Comparison of ENCODE assay signal across 14 mouse cellular contexts in the genomic region with DNA sequence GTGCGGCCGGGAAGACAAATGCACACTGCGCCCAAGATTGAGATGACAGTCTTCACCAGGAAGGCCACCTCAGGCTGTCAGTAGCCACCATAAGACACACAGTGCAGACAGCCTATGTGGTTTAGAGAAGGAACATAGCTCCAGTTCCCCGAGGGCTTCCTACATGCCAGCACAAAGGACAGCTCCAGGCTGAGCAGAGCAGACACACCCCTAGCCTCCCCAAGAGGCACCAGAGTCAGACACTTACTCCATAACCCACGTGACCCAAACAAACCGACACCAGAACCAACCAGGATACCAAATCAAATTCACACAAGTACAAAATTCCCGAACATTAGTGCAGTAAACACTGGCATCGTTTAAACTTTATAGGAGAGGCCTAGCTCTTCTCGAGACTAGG. TPM values are rescaled to one million over a fixed set of nuclear protein-coding genes. Genes with fewer than 3 reads are reported as not detected.
A peak's percentile ranks its signal among the peaks of the same experiment; 100 is the strongest.
DNase-seq lines count a peak whose midpoint lies in the region; ATAC-seq and TF ChIP-seq lines count a peak whose summit lies in the region.
"Had no signal": no experiment of that assay in that cellular context is flagged by ENCODE, and none has a peak within 500 bp of the region (broad histone marks: within the 10 kb centered on the region; RNA-seq: fewer than 3 reads in every experiment).

No protein-coding gene starts in this region.

- H3K9ac ChIP-seq in heart, embryonic 15.5 days = no peak overlapping the region
- no peak overlapping the region for H3K9ac ChIP-seq in stomach, postnatal 0 days (ENCODE audit: low read length)
- H3K9ac ChIP-seq: embryonic facial prominence, embryonic 12.5 days had no signal

- no peak overlapping the region for H3K4me3 ChIP-seq in heart, embryonic 15.5 days
- H3K4me3 ChIP-seq in testis, adult 2 months (ENCODE audit: control insufficient read depth, low read depth, low read length) = peak overlapping the region; percentile 94
- no peak overlapping the region for H3K4me3 ChIP-seq in stomach, postnatal 0 days (ENCODE audit: low read depth, low read length)
- H3K4me3 ChIP-seq: embryonic facial prominence, embryonic 12.5 days had no signal

- no peak for TF ChIP-seq CTCF in testis, adult 2 months (IDR thresholded peaks at IDR 0.05; ENCODE audit: control insufficient read depth, insufficient read depth, insufficient replicate concordance, low read depth, low read length)
- TF ChIP-seq CTCF in stomach, postnatal 0 days (IDR thresholded peaks at IDR 0.05; ENCODE audit: low read depth) = no peak

- no peak overlapping the region for H3K27ac ChIP-seq in heart, embryonic 15.5 days
- H3K27ac ChIP-seq in testis, adult 2 months (ENCODE audit: control insufficient read depth, insufficient read depth, low read depth, low read length) = peak overlapping the region; percentile 5; the same call in 1 of the 2 replicates
- no peak overlapping the region for H3K27ac ChIP-seq in stomach, postnatal 0 days (replicated peaks)
- H3K27ac ChIP-seq: embryonic facial prominence, embryonic 12.5 days had no signal

- no peak for ATAC-seq in heart, embryonic 15.5 days (replicated peaks; ENCODE audit: insufficient number of reproducible peaks, insufficient read depth, low FRiP score, low read depth)
- no peak for ATAC-seq in stomach, postnatal 0 days (ENCODE audit: low FRiP score, low TSS enrichment)

- intact Hi-C loops in heart, postnatal 25 days (cut with DNase I) = loop anchor here (5.0 kb wide), 1 partner anchor 212 kb away; no protein-coding TSS in a partner anchor

- H3K9me3 ChIP-seq in heart, embryonic 15.5 days (replicated peaks) = no peaks in the 10 kb centered on the region
- H3K9me3 ChIP-seq in stomach, postnatal 0 days (ENCODE audit: control insufficient read depth, low read length) = no peaks in the 10 kb centered on the region
- H3K9me3 ChIP-seq: embryonic facial prominence, embryonic 12.5 days had no signal

- peak; percentile 26 for DNase-seq in cerebellum, adult 9-10 months
- DNase-seq in cerebellum, postnatal 10 days = no peak
- DNase-seq in heart, postnatal 25 days (ENCODE audit: low spot score) = no peak
- no peak for DNase-seq in testis, postnatal 10 days (ENCODE audit: low spot score)
- DNase-seq in stomach, postnatal 0 days (ENCODE audit: low spot score) = no peak
- DNase-seq in adrenal gland, postnatal 14 days = no peak
- DNase-seq: cerebellum, postnatal 25 days; kidney, postnatal 25 days; lung, postnatal 36 days; right cerebral cortex, postnatal 25 days; thymus, postnatal 14 days had no signal

- WGBS in heart, embryonic 15.5 days = 78% methylated on average over 9 of the region's 9 CpGs
- WGBS in stomach, postnatal 0 days = 77% methylated on average over 9 of the region's 9 CpGs

- H3K4me1 ChIP-seq in heart, embryonic 15.5 days (replicated peaks) = peaks cover 48% of the 10 kb centered on the region
- peaks cover 14% of the 10 kb centered on the region for H3K4me1 ChIP-seq in testis, adult 2 months (ENCODE audit: control insufficient read depth, insufficient read depth, low read length)
- peaks cover 8% of the 10 kb centered on the region for H3K4me1 ChIP-seq in stomach, postnatal 0 days (replicated peaks; ENCODE audit: control insufficient read depth, insufficient read depth)

- H3K36me3 ChIP-seq in heart, embryonic 15.5 days = peaks cover 27% of the 10 kb centered on the region
- peaks cover 2% of the 10 kb centered on the region; the same call in 1 of the 2 replicates for H3K36me3 ChIP-seq in testis, adult 2 months (ENCODE audit: control insufficient read depth, insufficient read depth, low read length)
- 0 out of 2 replicates have a peak, but pooled peaks cover 3% of the 10 kb centered on the region for H3K36me3 ChIP-seq in stomach, postnatal 0 days (ENCODE audit: control insufficient read depth, insufficient read depth, low read length)

- H3K4me2 ChIP-seq in heart, embryonic 15.5 days = 0 out of 2 replicates have a peak overlapping the region, but pooled peaks have one; percentile 72
- H3K4me2 ChIP-seq in stomach, postnatal 0 days (replicated peaks; ENCODE audit: low read depth) = 0 out of 2 replicates have a peak overlapping the region, but pooled peaks have one; percentile 8

- no peaks in the 10 kb centered on the region for H3K27me3 ChIP-seq in heart, embryonic 15.5 days
- no peaks in the 10 kb centered on the region for H3K27me3 ChIP-seq in testis, adult 2 months (ENCODE audit: control insufficient read depth, insufficient read depth, low read length)
- H3K27me3 ChIP-seq in stomach, postnatal 0 days (ENCODE audit: control insufficient read depth, insufficient read depth, low read length) = no peaks in the 10 kb centered on the region
- H3K27me3 ChIP-seq: embryonic facial prominence, embryonic 12.5 days had no signal

- TF ChIP-seq POLR2A in testis, adult 2 months (IDR thresholded peaks at IDR 0.05; ENCODE audit: control insufficient read depth, low read depth, low read length) = no peak

- TF ChIP-seq EP300 in stomach, postnatal 0 days (optimal IDR thresholded peaks at IDR 0.05) = no peak

RNA-seq across cellular contexts. Expression of a gene that starts 2.1 kb away (rescaled TPM):
- polyA plus RNA-seq in heart, embryonic 15.5 days (2015; fragmentation: Nextera tagmentation; extraction: Ambion mirVana) = 3.7 and 7.6 TPM in 2 replicates
- 10 to 100 TPM; 12.3 to 15.2 TPM for total RNA-seq in heart, postnatal 25 days (2021)
- polyA plus RNA-seq in testis, adult 2 months (2012; rRNA removed) = 4.5 and 4.6 TPM in 2 replicates
- 3.8 and 4.7 TPM in 2 replicates for polyA plus RNA-seq in stomach, postnatal 0 days (2015; fragmentation: Nextera tagmentation; extraction: Ambion mirVana)
- 27.5 and 29.8 TPM in 2 replicates for total RNA-seq in adrenal gland, postnatal 14 days (2021)

RNA-seq across cellular contexts. Expression of a gene that starts 2.5 kb away (rescaled TPM):
- polyA plus RNA-seq in heart, embryonic 15.5 days (2015; fragmentation: Nextera tagmentation; extraction: Ambion mirVana) = 188 and 199 TPM in 2 replicates
- total RNA-seq in heart, postnatal 25 days (2021) = 100 to 1,000 TPM; 169 to 207 TPM
- polyA plus RNA-seq in testis, adult 2 months (2012; rRNA removed) = 80.4 and 82.2 TPM in 2 replicates
- polyA plus RNA-seq in stomach, postnatal 0 days (2015; fragmentation: Nextera tagmentation; extraction: Ambion mirVana) = 370 and 385 TPM in 2 replicates
- total RNA-seq in adrenal gland, postnatal 14 days (2021) = 207 and 234 TPM in 2 replicates
